Mouse (Mus musculus) hematopoietic stem cell, adult 5-6 weeks (primary cell): ENCODE measurements around the gene Prdx1. TPM values are rescaled to one million over a fixed set of nuclear protein-coding genes. Genes with fewer than 3 reads are reported as not detected.

Experiments
- total RNA-seq: library from RNA; stranded (forward); fragments of 172-1452, 232-1000 nt; gene quantifications from 2 replicates; pipeline ENCODE4 v1.2.3, GENCODE M21; 2017

Gene Prdx1
- total RNA-seq, 1 experiment from 2014 or later = 221 TPM

Other genes with a start within 250 kb of the Prdx1 start
- 11.8 and 12.6 TPM in 2 replicates for gene Mast2, start 221.4 kb upstream of the Prdx1 start, total RNA-seq
- gene Ipp, start 178.0 kb upstream of the Prdx1 start, total RNA-seq = 19.1 and 31.5 TPM in 2 replicates
- gene Tmem69, start 129.6 kb upstream of the Prdx1 start, total RNA-seq = 12.4 and 12.6 TPM in 2 replicates
- gene Gpbp1l1, start 127.9 kb upstream of the Prdx1 start, total RNA-seq = 190 and 203 TPM in 2 replicates
- gene Ccdc17, start 88.9 kb upstream of the Prdx1 start, total RNA-seq = 4.6 and 7.3 TPM in 2 replicates
- gene Nasp, start 57.6 kb upstream of the Prdx1 start, total RNA-seq = 291 and 379 TPM in 2 replicates
- 341 and 616 TPM in 2 replicates for gene Akr1a1, start 33.9 kb upstream of the Prdx1 start, total RNA-seq
- 17.8 and 26.2 TPM in 2 replicates for gene Mmachc, start 22.9 kb downstream of the Prdx1 start, total RNA-seq
- gene Ccdc163, start 23.0 kb downstream of the Prdx1 start, total RNA-seq = 19.8 and 27.4 TPM in 2 replicates
- 6.1 and 6.9 TPM in 2 replicates for gene Tesk2, start 35.4 kb downstream of the Prdx1 start, total RNA-seq
- 35.8 and 38.5 TPM in 2 replicates for gene Toe1, start 122.1 kb downstream of the Prdx1 start, total RNA-seq
- gene Mutyh, start 122.2 kb downstream of the Prdx1 start, total RNA-seq = 6.8 and 10.8 TPM in 2 replicates
- 0.10 TPM in 1 of 2 replicates, not detected in the other for gene Hpdl, start 136.2 kb downstream of the Prdx1 start, total RNA-seq
- gene Zswim5, start 191.8 kb downstream of the Prdx1 start, total RNA-seq = 0.10 and 0.56 TPM in 2 replicates